Mouse (Mus musculus) urinary bladder, postnatal 4 days (tissue): ENCODE measurements around the gene Cdc42ep1.

Source experiments
- DNase-seq, 2 experiments: peaks; one replicate each; pipeline ENCODE4 v3.0.0; 2021 to 2022; ENCODE audit warnings: low spot score in 2 of 2

Gene Cdc42ep1

GRCm38 (mm10) chr15:78849485-78849884 is 7.1 kb downstream of the Cdc42ep1 start:
- no peak for DNase-seq

- no peak for DNase-seq
Measured at GRCm38 (mm10) chr15:78850059-78850824, 7.8 kb downstream of the Cdc42ep1 start.

GRCm38 (mm10) chr15:78850944-78851343 is 8.5 kb downstream of the Cdc42ep1 start:
- DNase-seq = no peak

DNA sequence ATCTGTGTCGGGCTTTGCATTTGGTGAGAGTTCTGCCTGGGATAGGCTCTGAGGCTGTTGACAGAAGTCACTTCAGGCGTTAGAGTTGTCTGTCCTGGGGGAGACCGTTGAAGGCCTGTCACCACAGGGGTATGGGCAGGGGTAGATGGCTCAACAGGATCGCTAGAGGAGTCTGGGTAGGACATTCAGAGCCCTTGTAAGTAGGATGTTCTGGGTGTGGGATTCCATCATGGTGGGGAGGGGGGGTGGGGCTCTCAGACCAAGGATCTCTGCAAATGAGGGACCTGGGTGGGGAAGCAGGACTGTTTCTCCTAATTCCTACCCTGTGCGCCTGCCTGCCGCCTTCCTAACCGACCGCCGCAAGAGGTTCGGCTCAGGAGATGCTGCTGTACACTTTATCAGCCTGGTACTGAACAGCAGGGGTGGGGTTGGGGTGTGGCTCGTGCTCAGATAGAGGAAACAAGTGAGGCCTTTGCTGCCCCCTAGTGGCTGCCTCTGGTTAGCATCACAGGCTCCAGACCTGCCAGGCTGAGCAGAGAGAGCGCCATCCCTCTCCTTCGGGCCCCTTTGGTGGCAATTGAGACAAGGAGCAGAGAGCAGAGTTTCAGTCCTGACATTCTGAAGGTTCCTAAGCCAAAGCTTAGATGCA is 9.2 kb downstream of the Cdc42ep1 start:
- peak; percentile 82 to 92 for DNase-seq

DNA sequence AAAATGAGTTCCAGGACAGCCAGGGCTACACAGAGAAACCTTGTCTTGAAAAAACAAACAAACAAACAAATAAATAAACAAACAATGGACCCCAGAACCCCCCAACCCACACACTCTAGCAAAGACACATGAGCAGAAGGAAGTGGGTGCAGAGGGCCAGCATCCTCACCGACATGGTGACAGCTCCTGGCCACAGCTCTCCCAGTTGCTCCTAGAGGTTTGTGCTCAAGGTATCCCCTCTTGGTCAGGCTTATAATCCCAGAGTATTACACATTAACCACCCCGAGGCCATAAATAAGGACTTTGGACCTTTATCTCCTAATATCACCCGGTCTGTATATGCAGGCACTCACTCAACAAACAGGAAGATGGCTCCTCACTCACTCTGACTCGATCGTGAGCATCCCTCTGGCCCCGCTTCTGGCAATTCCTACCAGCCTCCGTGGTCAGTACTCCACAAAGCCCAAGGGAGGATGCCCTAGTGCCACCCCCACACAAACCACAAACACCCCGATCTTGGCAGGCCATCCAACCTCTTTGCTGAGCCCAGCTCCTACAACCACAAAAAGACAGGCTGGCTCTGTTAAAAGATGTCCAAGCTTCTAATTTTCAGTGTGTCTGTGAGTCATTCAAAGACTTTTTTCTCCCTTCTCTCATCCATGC is 13.0 kb downstream of the Cdc42ep1 start, which contains the start of gene Lgals2:
Gene Lgals2 (minus strand): TSS at position 227 of the 663 bp plus-strand sequence.
- no peak for DNase-seq

DNA sequence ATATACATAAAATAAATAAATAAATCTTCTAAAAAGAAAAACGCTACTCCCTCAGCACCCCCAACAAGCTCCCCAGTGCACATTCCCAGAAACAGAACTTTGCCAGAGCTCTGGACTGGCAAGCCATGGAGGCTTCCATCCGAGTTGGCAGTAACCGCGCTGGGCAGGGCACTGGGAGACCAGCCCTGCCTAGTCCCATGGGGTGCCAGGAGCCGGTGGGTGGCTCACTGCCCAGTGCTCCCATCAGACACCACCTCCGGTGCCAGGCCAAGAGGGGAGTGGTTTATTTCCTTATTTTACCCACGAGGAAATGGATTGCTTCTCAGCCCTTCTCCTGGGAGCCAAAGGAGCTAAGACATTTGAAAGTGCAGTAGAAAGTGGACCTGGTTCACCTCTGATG is 14.6 kb downstream of the Cdc42ep1 start:
- DNase-seq = no peak

- no peak for DNase-seq
Measured at GRCm38 (mm10) chr15:78859311-78859710, 16.9 kb downstream of the Cdc42ep1 start.

GRCm38 (mm10) chr15:78859714-78860113 is 17.3 kb downstream of the Cdc42ep1 start:
- DNase-seq = no peak

GRCm38 (mm10) chr15:78862280-78862679 is 19.9 kb downstream of the Cdc42ep1 start:
- DNase-seq = no peak

DNA sequence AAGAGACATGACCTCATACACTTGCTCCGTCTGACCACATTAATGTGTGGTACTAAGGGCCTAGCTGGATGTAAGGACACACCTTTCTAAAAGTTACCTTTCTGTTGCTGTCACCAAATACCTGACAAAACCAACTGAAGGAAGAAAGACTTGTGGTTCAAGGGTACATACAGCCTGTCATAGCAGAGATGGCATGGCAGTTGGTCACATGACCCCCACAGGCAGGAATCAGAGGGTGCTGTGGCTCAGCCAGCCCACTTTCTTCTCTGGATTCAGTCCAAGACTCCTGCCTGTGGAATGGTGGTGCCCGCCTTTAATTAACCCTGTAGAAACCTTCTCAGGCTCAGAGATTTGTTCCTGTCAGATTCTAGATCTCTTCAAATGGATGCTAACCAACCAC is 20.7 kb downstream of the Cdc42ep1 start:
- no peak for DNase-seq

DNA sequence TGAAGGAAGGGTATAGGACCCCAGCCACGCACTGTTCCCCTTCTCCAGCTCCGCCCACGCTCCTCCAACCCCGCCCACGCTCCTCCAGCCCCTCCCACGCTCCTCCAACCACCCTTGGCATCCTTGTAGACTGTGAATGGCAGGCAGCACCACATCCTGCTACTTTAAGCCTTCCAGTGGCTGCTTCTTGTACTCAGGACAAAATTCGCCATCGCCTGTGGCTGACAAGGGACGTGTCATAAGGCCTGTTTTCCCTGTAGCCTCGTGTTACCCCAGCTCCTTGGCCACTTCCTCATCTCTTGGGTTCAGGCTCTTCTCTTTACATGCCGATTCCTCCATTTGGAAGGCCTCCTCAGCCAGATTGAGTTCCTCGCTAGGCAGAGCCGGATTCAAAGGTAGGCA is 21.4 kb downstream of the Cdc42ep1 start:
- DNase-seq = no peak

DNA sequence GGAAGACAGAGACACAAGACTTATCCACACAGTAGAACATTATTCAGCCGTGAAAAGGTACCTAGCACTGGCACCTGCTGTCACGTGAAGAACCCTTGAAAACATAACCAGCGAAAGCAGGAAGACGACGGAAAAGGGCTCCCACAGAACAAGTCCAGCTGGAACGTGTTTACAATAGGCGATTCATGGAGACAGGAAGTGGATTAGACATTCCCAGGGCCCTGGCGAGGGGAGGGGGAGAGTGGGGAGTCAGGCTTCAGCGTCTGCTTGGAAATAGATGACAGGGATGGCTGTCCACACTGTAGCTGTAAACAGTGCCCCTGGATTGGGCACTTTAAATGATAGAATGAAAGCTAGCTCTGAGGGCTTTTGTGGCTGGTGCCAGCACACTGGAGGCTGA is 26.0 kb downstream of the Cdc42ep1 start:
- no peak for DNase-seq

- DNase-seq = no peak
Measured at GRCm38 (mm10) chr15:78868826-78869233, 26.4 kb downstream of the Cdc42ep1 start.

GRCm38 (mm10) chr15:78869775-78870174 is 27.4 kb downstream of the Cdc42ep1 start:
- DNase-seq = no peak

GRCm38 (mm10) chr15:78872021-78872608 is 29.7 kb downstream of the Cdc42ep1 start:
- DNase-seq = no peak

- no peak for DNase-seq
Measured at GRCm38 (mm10) chr15:78873803-78874435, 31.5 kb downstream of the Cdc42ep1 start.

DNA sequence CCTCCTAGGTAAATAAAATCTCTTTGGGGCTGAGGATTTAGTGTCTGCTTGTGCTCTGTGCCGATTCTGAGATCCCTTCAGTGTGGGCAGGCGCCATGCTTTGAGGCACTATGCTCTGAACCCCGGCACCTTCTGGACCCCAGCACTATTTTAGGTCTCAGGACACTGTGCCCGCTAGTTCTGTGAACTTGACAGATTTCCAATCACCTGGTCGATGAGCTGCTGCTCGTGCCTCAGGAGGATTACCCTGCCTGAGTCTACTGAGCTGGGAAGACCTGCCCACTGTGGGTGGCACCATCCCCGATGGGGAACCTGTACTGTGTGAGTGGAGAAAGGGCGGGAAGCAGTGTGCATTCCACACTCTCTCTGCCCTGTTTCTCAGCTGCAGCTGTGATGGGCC is 32.6 kb downstream of the Cdc42ep1 start:
- no peak for DNase-seq

GRCm38 (mm10) chr15:78875537-78875936 is 33.1 kb downstream of the Cdc42ep1 start:
- no peak for DNase-seq

DNA sequence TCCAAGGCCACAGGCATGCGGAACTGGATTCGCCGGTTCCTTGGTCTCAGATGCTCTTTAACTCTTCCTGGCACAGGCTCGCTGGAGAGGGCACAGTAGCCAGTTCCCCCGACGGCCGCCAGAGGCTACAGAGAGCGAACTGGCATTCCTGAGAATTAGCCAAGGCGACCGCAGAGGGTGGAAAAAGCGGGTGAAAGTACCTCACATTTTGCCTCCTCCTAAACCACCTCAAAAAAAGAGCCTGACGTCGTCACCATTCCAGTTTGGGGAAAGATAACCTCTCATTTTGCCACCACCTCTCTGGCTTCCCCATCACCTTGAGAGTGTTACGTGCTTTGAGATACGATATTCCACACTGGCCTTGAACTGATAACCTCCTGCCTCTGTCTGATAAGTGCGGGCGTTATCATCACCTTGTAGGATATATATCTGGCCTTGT is 33.9 kb downstream of the Cdc42ep1 start:
- DNase-seq = peak; percentile 85 to 91

DNA sequence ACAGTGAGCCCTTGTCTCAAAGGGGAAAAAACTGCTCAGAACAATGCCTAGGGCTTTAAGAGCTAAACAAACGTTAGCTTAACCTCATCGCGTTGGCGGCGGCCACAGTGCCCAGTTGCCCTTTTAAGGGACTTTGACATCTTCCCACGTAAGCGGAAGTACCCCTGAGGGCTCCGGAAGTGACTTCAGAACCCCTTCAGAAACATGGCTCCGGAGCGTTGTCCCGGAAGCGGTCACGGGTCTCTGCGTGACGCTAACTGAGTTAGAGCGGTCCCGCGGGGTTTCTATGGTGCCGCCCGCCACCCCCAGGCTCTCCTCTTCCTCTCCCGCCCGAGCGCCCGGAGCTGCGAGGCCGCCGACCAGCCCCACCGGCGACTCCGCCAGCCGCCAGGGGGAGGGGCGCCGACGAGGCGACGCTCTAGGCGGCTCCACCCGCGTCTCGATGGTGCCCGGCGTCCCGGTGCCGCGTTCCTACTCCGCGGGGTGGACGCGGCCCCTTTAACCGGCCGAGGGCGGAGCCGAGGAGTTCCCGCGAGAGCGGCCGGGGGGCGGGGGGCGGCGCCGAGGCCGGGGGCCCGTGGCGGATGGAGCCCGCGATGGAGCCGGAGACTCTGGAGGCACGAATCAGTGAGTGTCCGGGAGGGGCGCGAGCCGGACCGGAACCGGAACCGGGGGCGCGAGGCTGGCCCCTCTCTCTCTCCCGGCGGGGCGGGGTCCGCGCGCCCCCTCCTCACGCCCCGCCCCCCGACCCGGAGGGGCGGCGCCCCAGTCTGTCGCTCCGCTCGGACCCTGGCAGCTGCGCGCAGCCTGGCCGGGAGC is 34.8 kb downstream of the Cdc42ep1 start, which contains the start of gene Gga1:
Gene Gga1 (plus strand): TSS at position 200 of the 819 bp plus-strand sequence.
- peak; percentile 91 to 93 for DNase-seq
